Mouse (Mus musculus): ENCODE results near the gene Prss34. TPM values are rescaled to one million over a fixed set of nuclear protein-coding genes. Genes with fewer than 3 reads are reported as not detected.

Prss34 gene
- polyA plus RNA-seq, 1 experiment from 2014 or later: 12.6 TPM

DNA sequence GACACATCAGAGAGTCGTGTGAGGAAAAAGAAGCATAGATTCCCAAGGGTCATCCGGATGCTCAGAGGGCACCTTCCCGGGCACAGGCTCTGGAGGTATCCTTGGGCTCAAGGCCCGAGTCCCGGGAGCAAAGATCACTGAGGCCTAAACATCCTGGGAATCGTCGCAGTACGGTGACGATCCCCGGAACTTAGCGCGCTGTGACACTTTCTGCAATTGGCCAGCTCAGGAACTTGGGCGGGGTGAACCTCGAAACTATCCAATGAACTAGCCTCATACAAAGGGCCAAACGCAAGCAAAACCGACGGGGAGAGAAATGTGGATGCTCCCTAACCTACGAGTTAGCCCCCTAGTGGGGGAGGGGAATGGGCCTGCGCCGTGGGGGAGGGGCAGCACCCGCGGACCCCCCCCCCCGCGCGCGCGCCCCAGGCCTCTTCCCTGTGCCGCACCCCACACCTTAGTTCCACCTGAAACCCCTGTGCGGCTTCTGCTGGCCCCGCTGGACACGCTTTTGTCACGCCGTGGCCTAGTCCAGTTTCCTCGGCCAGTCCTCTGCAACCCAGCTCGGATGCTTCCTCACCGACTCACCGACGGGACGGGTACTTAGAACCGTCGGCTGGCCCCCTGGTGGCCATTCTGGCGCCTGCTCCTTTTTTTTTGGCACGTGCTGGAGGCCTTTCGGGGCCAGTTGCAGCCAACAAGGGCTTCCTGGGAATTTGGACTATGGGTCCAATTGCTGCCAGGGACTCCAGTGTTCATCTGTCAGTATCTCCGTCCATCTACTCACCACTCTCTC lies 24.3 kb upstream of the Prss34 start:
- WGBS: under 1% methylated on average over 35 of the region's 45 CpGs
- H3K27ac ChIP-seq: peak overlapping the region; percentile 99
- H3K9ac ChIP-seq: peak overlapping the region; percentile 99
- peaks cover 33% of the 10 kb centered on the region for H3K4me1 ChIP-seq
- no peaks in the 10 kb centered on the region for H3K9me3 ChIP-seq
- peaks cover 11% of the 10 kb centered on the region for H3K36me3 ChIP-seq
- ATAC-seq (ENCODE audit: insufficient number of reproducible peaks, low FRiP score, low TSS enrichment, low read depth): peak; percentile 87
- peak overlapping the region; percentile 82 for H3K4me2 ChIP-seq
- no peaks in the 10 kb centered on the region for H3K27me3 ChIP-seq
- peak overlapping the region; percentile 94 for H3K4me3 ChIP-seq

GRCm38 (mm10) chr17:25274571-25275346 lies 23.4 kb upstream of the Prss34 start, which contains the start of gene Ube2i:
Gene Ube2i, minus strand, starts transcription at chr17:25274622.
- peak within 1 kb of the TSS; percentile 94 for H3K4me3 ChIP-seq
- ATAC-seq (ENCODE audit: insufficient number of reproducible peaks, low FRiP score, low TSS enrichment, low read depth): no peak
- H3K27me3 ChIP-seq: peaks cover 6% of the 10 kb centered on the region; the same call in 1 of the 2 replicates
- peaks cover 29% of the 10 kb centered on the region for H3K4me1 ChIP-seq
- no peaks in the 10 kb centered on the region for H3K9me3 ChIP-seq
- 77% methylated on average over 9 of the region's 9 CpGs for WGBS
- peak within 1 kb of the TSS; percentile 99 for H3K27ac ChIP-seq
- H3K36me3 ChIP-seq: peaks cover 2% of the 10 kb centered on the region
- peak within 1 kb of the TSS; percentile 82 for H3K4me2 ChIP-seq
- peak within 1 kb of the TSS; percentile 99 for H3K9ac ChIP-seq

GRCm38 (mm10) chr17:25275833-25276232 lies 22.4 kb upstream of the Prss34 start:
- Histone ChIP-seq H3K9ac (no peak overlapping the region), H3K4me2 (no peak overlapping the region), H3K4me1 (peaks cover 23% of the 10 kb centered on the region), H3K9me3 (no peaks in the 10 kb centered on the region), H3K36me3 (no peaks in the 10 kb centered on the region; the same call in 1 of the 2 replicates), H3K27ac (no peak overlapping the region), H3K27me3 (peaks cover 6% of the 10 kb centered on the region; the same call in 1 of the 2 replicates), H3K4me3 (no peak overlapping the region)
- no peak for ATAC-seq (ENCODE audit: insufficient number of reproducible peaks, low FRiP score, low TSS enrichment, low read depth)
- 93% methylated on average over 3 of the region's 3 CpGs for WGBS

DNA sequence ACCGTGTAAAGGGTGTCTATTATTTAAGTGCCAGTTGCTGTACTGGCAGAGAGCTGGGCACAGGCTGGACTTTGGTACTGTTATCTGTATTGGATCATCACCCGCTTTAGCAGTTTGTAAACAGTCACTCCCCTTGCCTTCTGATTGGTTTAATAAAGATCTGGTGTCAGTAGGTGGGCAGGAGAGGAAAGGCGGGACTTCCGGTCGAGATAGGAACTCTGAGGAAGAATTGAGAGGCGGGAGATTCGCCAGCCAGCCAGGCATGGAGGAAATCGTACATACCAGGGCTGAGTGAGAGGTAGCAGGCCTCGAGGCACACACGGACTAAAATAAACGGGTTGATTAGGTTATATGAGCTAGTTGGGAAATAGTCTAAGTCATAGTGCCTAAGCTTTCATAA lies 16.1 kb upstream of the Prss34 start:
- Histone ChIP-seq H3K4me2 (no peak overlapping the region), H3K9me3 (no peaks in the 10 kb centered on the region), H3K27me3 (peaks cover 6% of the 10 kb centered on the region; the same call in 1 of the 2 replicates), H3K36me3 (no peaks in the 10 kb centered on the region), H3K27ac (no peak overlapping the region), H3K9ac (no peak overlapping the region), H3K4me1 (no peaks in the 10 kb centered on the region), H3K4me3 (no peak overlapping the region)
- WGBS: 35% methylated on average over 11 of the region's 11 CpGs
- no peak for ATAC-seq (ENCODE audit: insufficient number of reproducible peaks, low FRiP score, low TSS enrichment, low read depth)

GRCm38 (mm10) chr17:25285033-25285432 lies 13.2 kb upstream of the Prss34 start:
- Histone ChIP-seq H3K27ac (no peak overlapping the region), H3K9me3 (no peaks in the 10 kb centered on the region), H3K9ac (no peak overlapping the region), H3K4me1 (no peaks in the 10 kb centered on the region), H3K27me3 (no peaks in the 10 kb centered on the region), H3K36me3 (no peaks in the 10 kb centered on the region), H3K4me3 (no peak overlapping the region), H3K4me2 (no peak overlapping the region)
- whole genome bisulfite sequencing: 22% methylated on average over 3 of the region's 3 CpGs
- no peak for ATAC-seq (ENCODE audit: insufficient number of reproducible peaks, low FRiP score, low TSS enrichment, low read depth)

- no peak overlapping the region for H3K27ac ChIP-seq
- no peak overlapping the region for H3K4me2 ChIP-seq
- 17% methylated on average over 4 of the region's 4 CpGs for WGBS
- no peaks in the 10 kb centered on the region for H3K36me3 ChIP-seq
- no peaks in the 10 kb centered on the region for H3K9me3 ChIP-seq
- H3K4me1 ChIP-seq: no peaks in the 10 kb centered on the region
- H3K27me3 ChIP-seq: 0 out of 2 replicates have a peak, but pooled peaks cover 7% of the 10 kb centered on the region
- no peak for ATAC-seq (ENCODE audit: insufficient number of reproducible peaks, low FRiP score, low TSS enrichment, low read depth)
- no peak overlapping the region for H3K9ac ChIP-seq
- no peak overlapping the region for H3K4me3 ChIP-seq
Measured at GRCm38 (mm10) chr17:25288842-25289241, 9.4 kb upstream of the Prss34 start.

- Histone ChIP-seq H3K4me1 (no peaks in the 10 kb centered on the region), H3K9me3 (no peaks in the 10 kb centered on the region), H3K4me3 (no peak overlapping the region), H3K36me3 (no peaks in the 10 kb centered on the region), H3K27ac (no peak overlapping the region), H3K4me2 (no peak overlapping the region), H3K9ac (no peak overlapping the region), H3K27me3 (0 out of 2 replicates have a peak, but pooled peaks cover 7% of the 10 kb centered on the region)
- WGBS: 23% methylated on average over 4 of the region's 4 CpGs
- no peak for ATAC-seq (ENCODE audit: insufficient number of reproducible peaks, low FRiP score, low TSS enrichment, low read depth)
Measured at GRCm38 (mm10) chr17:25290411-25290810, 7.8 kb upstream of the Prss34 start.

- H3K4me2 ChIP-seq: no peak overlapping the region
- no peak for ATAC-seq (ENCODE audit: insufficient number of reproducible peaks, low FRiP score, low TSS enrichment, low read depth)
Measured at GRCm38 (mm10) chr17:25293495-25293894, 4.7 kb upstream of the Prss34 start.

GRCm38 (mm10) chr17:25294111-25294510 lies 4.1 kb upstream of the Prss34 start:
- Histone ChIP-seq H3K4me1 (no peaks in the 10 kb centered on the region), H3K27ac (no peak overlapping the region), H3K36me3 (no peaks in the 10 kb centered on the region), H3K9me3 (no peaks in the 10 kb centered on the region), H3K4me2 (no peak overlapping the region), H3K4me3 (no peak overlapping the region), H3K9ac (no peak overlapping the region), H3K27me3 (0 out of 2 replicates have a peak, but pooled peaks cover 7% of the 10 kb centered on the region)
- WGBS: 74% methylated on average over 1 of the region's 1 CpGs
- no peak for ATAC-seq (ENCODE audit: insufficient number of reproducible peaks, low FRiP score, low TSS enrichment, low read depth)

More at GRCm38 (mm10) chr17:25293495-25293894, 4.7 kb upstream of the Prss34 start:
- 0 out of 2 replicates have a peak, but pooled peaks cover 7% of the 10 kb centered on the region for H3K27me3 ChIP-seq
- no peaks in the 10 kb centered on the region for H3K9me3 ChIP-seq
- no peak overlapping the region for H3K27ac ChIP-seq
- 73% methylated on average over 5 of the region's 5 CpGs for WGBS
- no peaks in the 10 kb centered on the region for H3K36me3 ChIP-seq
- H3K4me1 ChIP-seq: no peaks in the 10 kb centered on the region
- no peak overlapping the region for H3K4me3 ChIP-seq
- no peak overlapping the region for H3K9ac ChIP-seq

DNA sequence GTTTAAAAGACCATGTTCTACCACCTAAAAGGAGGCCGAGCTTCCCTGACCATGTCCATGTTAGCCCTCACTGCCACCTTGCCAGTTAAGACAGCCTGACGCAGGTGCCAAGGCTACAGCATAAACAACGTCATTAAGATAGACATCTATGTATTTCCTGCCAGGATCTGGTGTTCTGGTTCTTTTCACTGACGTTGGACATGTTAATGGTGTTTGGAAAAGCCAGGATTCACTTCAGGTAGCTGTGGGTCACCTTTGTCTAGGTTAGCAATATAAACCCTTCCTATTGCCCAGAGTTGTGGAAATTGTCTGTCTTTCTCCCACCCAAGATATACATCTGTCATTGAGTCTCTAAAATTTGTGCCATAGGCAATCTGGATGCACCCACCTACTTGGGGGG lies 10.2 kb downstream of the Prss34 start, which contains the start of gene Prss28:
Gene Prss28 (plus strand): TSS at position 301 of the 400 bp plus-strand sequence.
- Histone ChIP-seq H3K4me3 (no peak within 1 kb of the TSS), H3K36me3 (no peaks in the 10 kb centered on the region), H3K9me3 (no peaks in the 10 kb centered on the region), H3K4me1 (no peaks in the 10 kb centered on the region), H3K27me3 (no peaks in the 10 kb centered on the region), H3K4me2 (no peak within 1 kb of the TSS), H3K27ac (no peak within 1 kb of the TSS), H3K9ac (no peak within 1 kb of the TSS)
- no peak for ATAC-seq (ENCODE audit: insufficient number of reproducible peaks, low FRiP score, low TSS enrichment, low read depth)
- 67% methylated on average over 4 of the region's 4 CpGs for WGBS

GRCm38 (mm10) chr17:25318354-25318753 lies 20.2 kb downstream of the Prss34 start, which contains the start of gene Prss29:
Gene Prss29, plus strand, starts transcription at chr17:25318654.
- WGBS: 75% methylated on average over 5 of the region's 5 CpGs
- Histone ChIP-seq H3K9me3 (no peaks in the 10 kb centered on the region), H3K4me1 (no peaks in the 10 kb centered on the region), H3K27me3 (no peaks in the 10 kb centered on the region), H3K4me3 (no peak within 1 kb of the TSS), H3K27ac (no peak within 1 kb of the TSS), H3K36me3 (no peaks in the 10 kb centered on the region), H3K9ac (no peak within 1 kb of the TSS), H3K4me2 (no peak within 1 kb of the TSS)
- no peak for ATAC-seq (ENCODE audit: insufficient number of reproducible peaks, low FRiP score, low TSS enrichment, low read depth)

DNA sequence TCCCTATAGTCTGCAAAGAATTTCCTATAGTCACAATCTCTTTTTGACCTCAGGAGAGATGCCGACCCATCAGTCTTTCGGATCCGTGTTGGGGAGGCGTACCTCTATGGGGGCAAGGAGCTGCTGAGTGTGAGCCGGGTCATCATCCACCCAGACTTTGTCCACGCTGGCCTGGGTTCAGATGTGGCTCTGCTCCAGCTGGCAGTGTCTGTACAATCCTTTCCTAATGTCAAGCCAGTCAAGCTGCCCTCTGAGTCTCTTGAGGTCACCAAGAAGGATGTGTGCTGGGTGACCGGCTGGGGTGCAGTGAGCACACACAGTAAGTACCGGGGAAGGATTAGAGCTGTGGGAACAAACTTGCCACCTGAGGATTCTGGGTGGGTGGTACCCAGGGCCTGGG lies 22.6 kb downstream of the Prss34 start:
- Histone ChIP-seq H3K27me3 (no peaks in the 10 kb centered on the region), H3K27ac (no peak overlapping the region), H3K9ac (no peak overlapping the region), H3K4me1 (no peaks in the 10 kb centered on the region), H3K9me3 (no peaks in the 10 kb centered on the region), H3K4me2 (no peak overlapping the region), H3K36me3 (no peaks in the 10 kb centered on the region), H3K4me3 (no peak overlapping the region)
- 90% methylated on average over 8 of the region's 8 CpGs for WGBS
- no peak for ATAC-seq (ENCODE audit: insufficient number of reproducible peaks, low FRiP score, low TSS enrichment, low read depth)
